Mouse (Mus musculus): ENCODE data around the gene Cbln3.

The Cbln3 gene

DNA sequence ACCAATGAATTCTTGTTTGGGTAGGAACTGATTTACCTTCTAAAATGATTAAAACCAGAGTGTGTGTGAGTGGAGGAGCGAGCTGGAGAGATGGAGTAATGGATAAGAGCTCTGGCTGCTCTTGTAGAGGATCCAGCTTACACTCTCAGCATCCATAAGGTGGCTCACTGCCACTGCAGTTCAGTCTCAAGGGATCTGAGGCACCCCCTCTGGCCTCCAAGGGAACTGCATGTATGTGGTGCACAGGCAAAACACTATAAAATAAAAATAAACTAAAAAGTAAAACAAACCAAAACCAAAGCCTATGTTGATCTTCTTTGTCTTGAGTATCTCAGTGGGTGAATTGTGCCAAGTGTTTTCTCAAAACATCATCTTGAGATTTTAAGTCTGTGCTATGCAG lies 4.6 kb downstream of the Cbln3 start:
- DNase-seq = peak; percentile 66

DNA sequence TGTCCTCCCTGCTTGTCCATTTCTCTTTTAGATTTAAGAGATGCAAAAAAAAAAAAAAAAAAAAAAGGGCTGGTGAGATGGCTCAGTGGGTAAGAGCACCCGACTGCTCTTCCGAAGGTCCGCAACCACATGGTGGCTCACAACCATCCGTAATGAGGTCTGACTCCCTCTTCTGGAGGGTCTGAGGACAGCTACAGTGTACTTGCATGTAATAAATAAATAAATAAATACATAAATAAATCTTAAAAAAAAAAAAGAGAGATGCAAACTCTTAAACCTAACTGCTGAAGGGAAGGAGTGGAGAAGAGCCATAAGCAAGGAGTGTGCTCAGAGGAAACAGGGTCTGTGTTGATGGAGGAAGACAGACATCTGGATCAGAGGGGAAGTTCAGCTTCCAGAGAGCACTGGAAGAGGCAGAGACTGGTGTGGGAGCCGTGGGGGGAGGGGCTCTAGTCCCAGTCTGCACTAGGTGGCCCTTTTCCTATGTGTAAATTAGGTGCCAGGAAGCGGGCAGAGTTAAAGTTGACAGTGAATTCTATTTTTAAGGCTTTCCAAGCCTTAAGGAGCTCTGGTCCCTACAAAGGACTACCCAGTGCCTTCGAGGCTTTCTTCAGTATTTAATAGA lies 5.8 kb downstream of the Cbln3 start:
- no peak for DNase-seq

DNA sequence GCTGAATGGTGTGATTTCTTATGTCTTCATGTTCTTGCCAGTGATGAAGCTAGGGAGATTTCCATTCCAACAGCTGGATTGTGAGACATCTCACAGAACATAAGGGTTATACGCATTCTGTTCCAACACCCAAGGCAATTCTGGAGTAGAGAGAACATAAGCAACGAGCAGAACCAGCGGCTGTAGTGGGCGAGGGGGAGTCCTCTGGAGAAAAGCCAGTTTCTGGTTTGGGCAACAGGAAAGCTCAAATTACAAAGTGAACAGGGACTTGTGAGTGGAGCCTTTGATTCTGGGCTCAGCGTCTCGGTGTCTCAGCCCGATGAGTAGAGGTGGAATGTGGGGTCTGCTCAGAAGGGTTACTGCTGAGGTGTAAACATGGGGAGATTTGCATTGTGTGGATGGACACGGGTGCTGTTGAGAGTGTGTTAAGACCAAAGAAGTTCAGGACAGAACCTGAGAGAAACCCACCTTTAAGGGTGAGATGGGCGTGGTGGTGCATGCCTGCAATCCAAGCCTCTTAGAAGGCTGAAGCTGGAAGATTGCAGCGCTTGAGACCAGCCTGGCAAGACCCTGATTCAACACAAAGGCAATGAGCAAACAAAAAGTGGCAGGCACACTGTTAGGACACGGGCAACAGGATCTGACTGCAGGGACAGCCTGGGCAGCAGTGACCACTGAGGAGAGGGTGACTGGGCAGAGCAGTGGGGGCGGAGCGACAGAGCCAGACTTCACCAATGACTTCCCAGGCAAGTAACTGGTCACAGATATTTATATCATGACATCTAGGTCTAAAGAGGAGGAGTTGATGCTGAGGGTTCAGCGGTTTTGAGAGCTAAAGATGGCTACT lies 6.5 kb downstream of the Cbln3 start:
- no peak for DNase-seq

- peak; percentile 77 for DNase-seq
Measured at GRCm38 (mm10) chr14:55873714-55874683, 10.2 kb downstream of the Cbln3 start.

DNA sequence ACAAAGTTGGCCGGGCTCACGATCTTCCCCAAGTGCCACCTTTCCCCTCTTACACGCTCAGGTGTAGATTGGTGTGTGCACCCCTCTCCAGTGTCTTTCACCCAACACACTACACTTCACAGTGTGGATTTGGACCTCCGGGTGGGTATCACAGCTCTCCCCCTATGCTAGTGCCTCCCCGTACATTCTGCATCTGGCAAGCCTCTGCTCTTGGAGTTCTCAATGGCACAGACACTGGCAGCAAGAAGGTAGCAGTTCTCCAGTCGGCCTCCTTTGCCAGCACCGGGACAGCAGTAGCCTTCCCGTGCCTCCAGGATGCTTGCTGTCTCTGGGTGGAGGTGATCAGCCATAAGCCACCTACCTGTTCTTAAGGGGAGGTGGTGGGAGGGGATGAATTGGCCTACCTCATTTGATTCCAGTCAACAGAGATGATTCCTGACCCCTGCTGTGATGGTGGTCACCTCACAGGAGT lies 10.9 kb downstream of the Cbln3 start:
- DNase-seq = no peak

DNA sequence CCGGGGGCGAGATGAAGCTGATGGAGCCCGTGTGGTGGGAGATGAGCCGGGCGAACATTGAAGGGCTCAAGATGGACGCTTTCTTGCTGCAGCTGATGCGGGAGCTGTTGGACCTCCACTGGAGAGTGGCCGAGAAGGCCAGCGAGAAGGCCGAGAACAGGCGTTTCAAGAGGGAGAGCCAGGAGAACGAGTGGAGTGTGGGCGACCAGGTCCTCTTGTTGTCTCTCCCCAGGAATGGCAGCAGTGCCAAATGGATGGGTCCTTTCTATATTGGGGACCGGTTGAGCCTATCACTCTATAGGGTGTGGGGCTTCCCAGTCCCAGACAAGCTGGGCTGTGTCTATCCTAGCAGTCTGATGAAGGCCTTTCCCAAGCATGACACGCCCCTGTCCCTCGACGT lies 11.6 kb downstream of the Cbln3 start:
- DNase-seq = no peak

GRCm38 (mm10) chr14:55872039-55872438 lies 12.2 kb downstream of the Cbln3 start:
- DNase-seq = no peak

DNA sequence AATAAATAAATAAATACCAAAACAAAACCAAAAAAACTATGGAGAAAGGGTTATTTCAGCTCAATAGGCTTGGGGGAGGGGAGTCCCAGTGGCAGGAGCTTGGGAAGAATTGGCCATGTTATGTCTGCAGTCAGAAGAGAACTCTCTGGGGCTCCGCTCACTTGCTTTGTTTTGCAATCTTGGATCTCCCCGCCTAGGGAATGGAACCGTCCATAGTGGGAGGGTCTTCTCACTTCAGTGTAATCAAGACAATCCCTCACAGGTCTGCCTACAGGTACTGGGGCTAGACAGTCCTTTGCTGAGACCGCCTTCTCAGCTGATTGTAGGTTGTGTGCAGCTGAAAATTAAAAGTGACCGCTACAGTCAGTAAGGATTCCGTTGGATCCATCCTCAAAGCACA lies 14.7 kb downstream of the Cbln3 start:
- DNase-seq = no peak

DNA sequence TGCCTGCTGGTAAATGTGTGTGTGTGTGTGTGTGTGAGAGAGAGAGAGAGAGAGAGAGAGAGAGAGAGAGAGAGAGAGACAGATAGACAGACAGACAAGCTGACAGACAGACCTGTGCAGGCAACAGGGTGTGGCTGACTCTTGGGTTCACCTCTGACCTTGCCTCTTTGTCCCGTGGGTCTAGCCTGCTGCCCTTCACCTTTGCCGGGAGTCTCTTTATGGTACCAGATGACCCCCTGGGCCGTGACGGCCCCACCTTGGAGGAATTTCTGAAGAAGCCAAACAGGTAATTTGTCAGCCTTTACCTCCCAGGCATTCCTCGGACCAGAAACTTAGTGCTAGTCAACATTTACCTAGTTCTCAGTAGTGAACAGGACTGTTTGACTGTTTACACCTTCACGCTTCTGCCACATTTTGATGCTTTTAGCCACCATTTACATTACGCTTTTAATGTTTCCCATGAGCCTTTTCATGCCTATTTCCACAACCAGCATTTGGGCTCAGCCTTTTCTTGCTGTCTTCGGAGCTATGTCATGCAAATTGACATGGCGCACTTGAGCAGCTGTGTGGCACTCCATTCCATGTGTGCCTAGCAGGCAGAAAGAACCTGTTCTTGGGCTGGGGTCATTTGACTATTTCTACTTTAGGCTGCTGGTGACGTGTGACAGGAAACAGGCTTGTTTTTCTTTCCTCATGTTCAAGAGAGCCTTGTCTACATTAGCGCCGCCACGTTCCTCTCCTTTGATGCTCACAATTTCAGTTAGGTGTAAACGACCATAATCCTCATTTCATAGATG lies 15.8 kb downstream of the Cbln3 start:
- DNase-seq = no peak

GRCm38 (mm10) chr14:55866962-55867361 lies 17.2 kb downstream of the Cbln3 start:
- DNase-seq = no peak

DNA sequence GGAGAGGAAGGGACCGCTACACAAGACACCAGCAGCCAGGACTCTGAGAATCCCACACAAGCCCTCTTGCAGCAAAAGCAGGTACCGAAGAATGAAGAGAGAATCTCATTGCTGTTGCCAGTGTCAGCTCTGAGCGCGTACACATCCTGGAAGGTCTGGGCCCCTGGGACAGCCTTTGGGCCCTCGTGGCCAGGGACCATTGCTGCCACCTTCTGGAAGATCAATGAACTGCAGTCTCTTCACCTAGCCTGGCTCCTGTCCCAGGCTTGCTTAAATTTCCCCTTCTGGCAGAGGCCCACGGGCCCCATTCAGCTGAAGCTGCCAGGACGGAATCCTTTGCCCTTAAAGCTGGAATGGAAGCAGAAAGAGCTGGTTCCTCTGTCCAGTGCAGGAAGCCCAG lies 20.4 kb downstream of the Cbln3 start:
- DNase-seq = peak; percentile 72

DNA sequence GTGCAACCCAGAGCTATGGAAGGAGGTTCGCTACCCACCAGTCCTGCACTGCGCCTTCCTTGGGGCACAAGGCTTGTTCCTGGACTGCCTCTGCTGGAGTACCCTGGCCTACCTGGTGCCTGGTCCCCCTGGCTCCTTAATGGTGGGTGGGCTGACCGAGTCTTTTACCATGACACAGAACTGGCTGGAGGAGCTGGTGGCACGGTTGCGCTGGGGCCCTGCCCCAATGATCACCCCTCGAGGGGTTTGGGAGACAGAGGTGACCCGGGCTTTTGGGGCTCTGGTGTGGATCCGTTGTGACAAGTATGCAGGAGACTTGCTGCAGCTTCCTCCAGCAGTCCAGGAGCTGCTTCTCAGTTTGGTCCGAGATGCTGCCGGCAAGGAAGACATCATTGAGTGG lies 21.2 kb downstream of the Cbln3 start:
- DNase-seq = no peak

DNA sequence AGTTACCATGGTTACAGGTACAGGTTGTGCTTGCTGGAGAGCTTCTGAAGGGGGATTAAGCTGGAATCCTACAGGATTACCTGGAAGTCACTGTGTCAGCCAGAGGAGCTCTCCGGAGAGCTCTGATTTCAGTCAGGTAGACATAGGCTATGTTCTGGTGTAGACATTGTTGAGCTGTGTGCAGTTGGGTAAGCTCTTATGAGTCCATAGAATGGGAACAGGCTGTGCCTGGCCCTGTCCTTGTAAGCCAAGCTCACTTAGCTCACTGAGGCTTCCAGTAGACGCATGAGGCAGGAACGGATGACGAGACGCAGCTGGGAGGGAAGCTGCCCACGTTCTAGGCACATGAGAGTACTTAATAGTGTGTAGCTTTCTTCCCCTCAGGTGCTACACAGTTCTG lies 22.0 kb downstream of the Cbln3 start:
- DNase-seq = no peak

DNA sequence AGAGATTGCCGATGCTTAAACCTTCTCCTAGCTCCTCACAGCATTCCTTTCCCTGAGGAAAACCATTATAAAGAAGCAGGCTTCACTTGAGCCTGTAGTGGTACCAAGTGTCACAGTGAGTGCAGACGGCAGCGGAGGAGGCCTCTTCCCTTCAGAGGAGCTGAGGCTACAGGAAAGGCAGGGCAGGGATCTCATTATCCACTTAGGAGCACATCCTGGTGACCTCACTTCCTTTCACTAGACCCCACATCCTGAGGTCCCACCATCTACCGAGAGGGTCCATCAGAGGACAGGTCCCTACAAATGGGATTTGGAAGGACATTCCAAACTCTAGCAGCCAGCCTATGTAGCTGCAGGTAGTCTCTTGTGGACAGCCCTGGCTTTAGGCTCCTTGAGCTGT lies 26.6 kb downstream of the Cbln3 start:
- no peak for DNase-seq

GRCm38 (mm10) chr14:55855101-55855561 lies 29.1 kb downstream of the Cbln3 start:
- peak; percentile 52 for DNase-seq

DNA sequence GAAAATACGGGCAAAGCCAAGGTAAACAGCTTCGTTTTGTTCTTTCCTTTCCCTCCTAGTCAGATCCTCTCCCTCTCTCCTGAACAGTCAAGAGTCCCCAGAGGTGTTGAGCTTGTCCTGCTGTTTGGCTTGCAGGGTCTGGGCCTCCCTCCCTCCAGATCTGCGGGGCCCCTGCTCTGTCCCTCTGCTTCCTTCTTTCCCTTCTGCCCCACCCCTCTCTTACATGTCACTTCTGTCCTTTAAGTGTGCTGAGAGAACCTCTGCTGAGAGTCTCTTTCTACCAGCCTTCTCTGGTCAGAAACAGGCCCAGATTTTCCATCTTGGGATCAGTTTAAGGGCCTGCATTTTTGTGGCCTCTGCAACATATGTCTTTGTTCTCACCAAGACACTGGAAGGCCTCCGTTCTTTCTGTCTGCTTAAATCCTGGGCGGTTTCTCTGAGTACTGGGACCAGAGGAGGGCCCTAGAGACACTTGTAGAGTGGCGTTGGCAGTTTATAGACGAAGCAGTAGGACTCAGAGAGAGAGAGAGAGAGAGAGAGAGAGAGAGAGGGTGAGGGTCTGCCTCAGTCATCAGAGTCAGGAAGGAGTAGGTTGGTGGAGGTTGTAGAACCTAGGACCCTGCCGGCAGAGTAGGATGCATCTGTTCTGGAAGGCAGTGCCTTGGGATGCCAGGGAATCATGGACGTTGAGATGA lies 29.6 kb downstream of the Cbln3 start:
- DNase-seq = no peak

- peak; percentile 80 for DNase-seq
Measured at GRCm38 (mm10) chr14:55853621-55854285, 30.4 kb downstream of the Cbln3 start, which contains the start of gene Nynrin. TSS of gene Nynrin (plus strand) at chr14:55854010.

DNA sequence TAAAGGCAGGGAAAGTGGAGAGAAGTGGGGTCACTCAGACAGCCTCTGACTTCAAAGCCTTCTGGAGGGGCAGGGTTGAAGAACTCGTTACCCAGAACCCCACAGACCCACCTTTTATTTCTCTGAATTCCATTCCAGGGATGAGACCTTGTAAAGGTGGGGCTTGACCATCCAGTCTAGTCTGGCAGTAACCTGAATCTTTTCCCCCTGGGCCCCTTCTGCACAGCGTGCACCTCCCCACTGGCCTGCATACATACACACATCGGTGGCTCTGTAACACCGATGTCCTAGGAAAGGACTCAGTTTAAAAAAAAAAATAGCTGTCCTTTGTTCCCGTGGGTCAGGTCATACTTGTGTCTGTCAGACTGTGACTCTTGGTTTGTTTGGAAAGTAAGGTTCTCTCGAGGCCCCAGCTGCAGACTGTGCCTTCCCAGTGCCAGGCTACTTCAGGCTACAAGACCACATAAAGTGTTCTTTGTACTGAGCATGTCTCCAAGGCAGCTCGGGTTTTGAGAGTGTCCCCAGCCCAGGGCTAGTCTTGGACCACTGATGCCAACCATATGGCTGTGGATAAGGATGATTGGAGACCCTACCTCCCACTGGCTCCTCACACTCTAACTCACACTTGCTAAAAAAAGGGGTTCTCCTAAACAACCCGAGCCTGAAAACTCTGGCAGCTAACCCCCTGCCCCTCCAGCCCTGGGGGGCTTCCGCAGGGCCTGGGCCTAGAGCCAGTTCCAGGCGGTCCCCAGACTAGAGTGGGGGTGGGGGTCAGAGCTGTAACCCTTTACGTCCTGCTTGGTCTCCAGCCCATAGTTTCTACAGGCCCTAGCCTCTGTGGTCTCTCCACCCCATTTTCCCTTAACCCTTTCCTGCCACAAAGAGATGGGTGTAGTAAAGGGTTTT lies 31.3 kb downstream of the Cbln3 start:
- DNase-seq = peak; percentile 53

DNA sequence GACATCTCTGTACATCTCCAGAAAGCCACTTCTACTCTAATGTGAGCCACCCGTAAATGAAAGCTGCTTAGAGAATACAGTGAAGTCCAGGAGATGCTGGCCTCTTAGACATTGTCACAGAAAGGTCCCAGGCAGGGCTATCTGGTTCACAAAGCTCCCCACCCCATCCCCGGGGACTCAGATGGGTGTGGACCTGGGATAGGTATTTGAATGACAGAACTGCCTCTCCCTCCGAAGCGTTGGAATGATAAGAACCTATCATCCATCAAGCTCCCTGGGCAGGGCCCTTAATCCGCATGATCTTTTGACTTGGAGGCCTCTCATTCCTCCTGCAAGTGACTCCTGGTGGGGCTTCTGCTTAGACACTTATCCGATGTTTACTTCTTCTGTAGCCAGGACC lies 33.3 kb downstream of the Cbln3 start:
- DNase-seq = no peak

All from liver (tissue).